Mouse (Mus musculus): ENCODE measurements at regions not wholly inside any gene's neighbourhood (a gene's known extent, or its start where the extent isn't known, plus 50 kb on each side); places are given as distances from the start of the nearest gene placed in this dataset.
A peak's percentile ranks its signal among the peaks of the same experiment; 100 is the strongest.

DNA sequence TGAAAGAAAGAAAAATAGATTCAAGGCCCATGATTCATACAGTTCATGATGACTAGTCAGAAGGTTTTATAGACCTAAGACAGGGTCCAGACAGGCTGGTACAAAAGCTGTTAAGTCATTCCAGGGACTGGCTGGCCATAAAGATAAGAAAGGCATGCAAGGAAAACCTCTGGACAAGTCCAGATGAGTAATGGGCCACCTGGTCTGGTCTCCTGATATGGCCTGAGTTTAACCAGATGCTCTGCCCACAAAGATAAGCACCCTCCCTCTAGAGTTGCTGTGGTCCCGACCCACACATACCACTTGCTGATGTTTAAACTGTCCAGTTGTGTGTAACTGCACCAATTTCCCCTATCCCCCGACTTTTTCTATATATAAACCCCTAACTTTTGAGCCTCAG is 934.7 kb upstream of the Ndn start:
- no peak for TF ChIP-seq POLR2A (IDR thresholded peaks at IDR 0.05; ENCODE audit: borderline replicate concordance, extremely low read depth, insufficient read depth, insufficient read length, poor library complexity, severe bottlenecking)
- no peak for TF ChIP-seq CTCF (IDR thresholded peaks at IDR 0.05; ENCODE audit: borderline replicate concordance, extremely low read depth, insufficient read depth, insufficient read length)
- DNase-seq (ENCODE audit: low read depth), result no peak

DNA sequence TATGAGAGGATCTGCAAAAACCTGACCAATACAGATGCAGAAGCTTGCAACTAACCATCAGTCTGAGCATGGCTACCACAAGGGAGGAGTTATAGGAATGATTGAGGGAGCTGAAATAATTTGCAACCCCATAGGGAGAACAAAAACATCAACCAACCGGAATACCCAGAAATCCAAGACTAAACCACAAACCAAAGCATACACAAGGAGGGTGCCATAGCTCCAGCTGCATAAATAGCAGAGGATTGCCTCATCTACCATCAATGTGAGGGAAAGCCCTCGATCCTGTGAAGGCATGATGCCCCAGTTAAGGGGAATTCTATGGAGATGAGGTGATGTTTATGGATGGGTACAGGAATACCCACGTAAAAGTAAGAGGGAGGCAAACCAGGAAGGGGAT is 929.8 kb upstream of the Ndn start:
- TF ChIP-seq POLR2A (IDR thresholded peaks at IDR 0.05; ENCODE audit: borderline replicate concordance, extremely low read depth, insufficient read depth, insufficient read length, poor library complexity, severe bottlenecking), result no peak
- TF ChIP-seq CTCF (IDR thresholded peaks at IDR 0.05; ENCODE audit: borderline replicate concordance, extremely low read depth, insufficient read depth, insufficient read length), result no peak
- DNase-seq (ENCODE audit: low read depth), result no peak

DNA sequence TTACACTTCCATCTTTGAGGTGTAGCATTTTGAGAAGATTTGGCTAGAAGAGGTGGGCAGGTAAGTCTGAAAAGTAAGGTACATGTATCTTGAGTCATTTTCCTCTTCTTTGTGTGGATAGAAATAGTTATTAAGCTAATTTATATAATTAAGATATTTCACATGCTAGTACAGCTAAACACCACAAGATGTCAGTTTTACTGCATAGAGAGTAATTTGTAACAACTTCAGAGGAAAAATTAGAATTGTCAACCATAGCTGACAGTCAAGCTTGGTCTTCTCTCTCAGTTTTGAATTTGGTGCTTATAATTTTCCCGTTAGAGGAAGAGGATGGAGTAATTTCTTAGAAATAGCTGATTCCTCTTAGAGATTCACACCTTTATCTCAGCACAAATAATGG is 890.6 kb upstream of the Ndn start:
- peak; percentile 1 for DNase-seq (ENCODE audit: low read depth)
- no peak for TF ChIP-seq POLR2A (IDR thresholded peaks at IDR 0.05; ENCODE audit: borderline replicate concordance, extremely low read depth, insufficient read depth, insufficient read length, poor library complexity, severe bottlenecking)
- TF ChIP-seq CTCF (IDR thresholded peaks at IDR 0.05; ENCODE audit: borderline replicate concordance, extremely low read depth, insufficient read depth, insufficient read length), result no peak

DNA sequence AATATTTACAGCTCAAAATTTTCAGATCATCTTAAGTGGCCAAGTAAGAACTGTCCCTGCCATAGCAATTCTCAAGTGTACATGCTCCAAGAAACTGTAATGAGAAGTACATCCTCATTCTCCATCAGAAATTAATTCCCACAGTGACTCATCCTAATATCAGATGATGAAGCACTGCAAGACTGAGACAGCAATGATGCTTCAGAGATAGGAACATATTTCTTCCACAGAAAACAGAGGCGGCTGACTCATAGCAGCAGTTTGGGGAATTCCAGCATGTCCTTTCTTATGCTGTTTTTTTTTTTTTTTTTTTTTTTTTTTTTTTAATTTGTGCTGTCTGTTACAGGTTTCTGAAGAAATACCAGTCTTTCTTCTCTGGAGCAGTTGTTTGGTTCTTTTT is 865.3 kb upstream of the Ndn start:
- DNase-seq (ENCODE audit: low read depth), result no peak
- TF ChIP-seq POLR2A (IDR thresholded peaks at IDR 0.05; ENCODE audit: borderline replicate concordance, extremely low read depth, insufficient read depth, insufficient read length, poor library complexity, severe bottlenecking) (no peak), CTCF (IDR thresholded peaks at IDR 0.05; ENCODE audit: borderline replicate concordance, extremely low read depth, insufficient read depth, insufficient read length) (no peak)

DNA sequence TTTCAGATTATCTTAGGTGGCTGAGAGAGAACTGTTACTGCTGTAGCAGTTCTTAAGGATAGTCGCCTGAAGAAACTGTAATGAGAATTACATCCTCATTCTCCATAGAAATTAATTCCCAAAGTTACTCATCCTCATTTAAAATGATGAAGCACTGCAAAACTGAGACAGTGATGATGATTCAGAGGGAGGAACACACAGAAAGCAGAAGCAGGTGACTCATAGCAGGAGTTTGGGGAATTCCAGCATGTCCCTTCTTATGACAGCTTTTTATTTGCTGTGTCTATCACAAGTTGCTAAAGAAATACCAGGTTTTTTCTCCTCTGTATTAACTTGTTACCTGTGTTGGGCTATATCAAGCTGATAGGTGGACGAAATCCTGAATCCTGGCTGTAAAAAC is 831.6 kb upstream of the Ndn start:
- DNase-seq (ENCODE audit: low read depth), result no peak
- TF ChIP-seq CTCF (IDR thresholded peaks at IDR 0.05; ENCODE audit: borderline replicate concordance, extremely low read depth, insufficient read depth, insufficient read length) (no peak), POLR2A (IDR thresholded peaks at IDR 0.05; ENCODE audit: borderline replicate concordance, extremely low read depth, insufficient read depth, insufficient read length, poor library complexity, severe bottlenecking) (no peak)

DNA sequence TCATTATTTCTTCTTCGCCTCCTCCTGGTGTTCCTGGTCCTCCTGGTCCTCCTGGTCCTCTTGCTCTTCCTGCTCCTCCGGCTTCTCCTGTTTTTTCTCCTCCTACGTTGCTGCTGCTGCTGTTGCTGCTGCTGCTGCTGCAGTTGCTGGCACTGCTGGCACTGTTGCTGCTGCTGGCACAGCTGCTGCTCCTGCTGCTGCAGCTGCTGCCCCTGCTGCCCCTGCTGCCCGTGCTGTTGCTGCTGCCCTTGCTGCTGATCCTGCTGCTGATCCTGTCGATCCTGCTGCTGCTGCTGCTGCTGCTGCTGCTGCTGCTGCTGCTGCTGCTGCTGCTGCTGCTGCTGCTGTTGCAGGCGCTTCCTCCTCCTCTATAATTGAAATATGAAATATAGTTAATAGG is 811.2 kb upstream of the Ndn start:
- peak; percentile 0 for DNase-seq (ENCODE audit: low read depth)
- TF ChIP-seq CTCF (IDR thresholded peaks at IDR 0.05; ENCODE audit: borderline replicate concordance, extremely low read depth, insufficient read depth, insufficient read length) (no peak), POLR2A (IDR thresholded peaks at IDR 0.05; ENCODE audit: borderline replicate concordance, extremely low read depth, insufficient read depth, insufficient read length, poor library complexity, severe bottlenecking) (no peak)

All from brain, embryonic 14.5 days (tissue).